Mouse (Mus musculus): ENCODE data around the gene Cbx2.

DNA sequence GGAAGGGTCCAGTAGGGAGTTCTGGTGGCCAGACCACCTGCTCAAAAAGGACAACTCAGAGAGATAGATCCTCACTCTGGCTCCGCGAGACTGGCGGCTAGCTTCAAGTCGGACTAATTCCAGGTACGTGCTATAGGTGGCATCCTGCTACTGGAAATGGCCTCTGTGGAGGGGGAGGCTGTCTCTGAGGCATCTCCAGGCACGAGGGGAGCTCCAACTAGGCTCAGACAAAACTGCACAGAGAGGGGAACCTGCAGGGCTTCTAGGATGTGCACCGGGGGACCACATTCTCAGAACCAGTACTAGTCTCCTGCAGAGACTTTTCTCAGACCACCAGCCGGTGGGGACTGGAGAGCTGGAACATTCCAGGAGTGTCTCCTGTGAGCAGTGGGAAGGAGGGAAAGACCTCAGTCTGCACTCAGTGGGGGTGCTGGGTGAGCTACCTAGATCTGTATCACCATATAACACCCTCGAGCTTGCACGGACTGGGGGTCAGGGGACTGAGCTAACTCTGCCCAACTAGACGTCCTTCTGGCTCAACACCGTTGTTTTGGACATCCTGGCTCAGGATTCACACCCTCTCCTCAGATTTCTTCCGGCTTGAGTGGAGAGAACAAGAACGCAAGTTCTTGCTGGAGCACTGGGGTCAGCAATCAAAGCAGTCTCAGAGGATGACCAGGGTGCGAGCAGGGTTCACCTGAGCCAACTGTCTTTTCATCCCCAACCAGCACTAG is 29.3 kb downstream of the Cbx2 start:
- no peak for TF ChIP-seq POLR2AphosphoS2 (IDR thresholded peaks at IDR 0.05; ENCODE audit: low read length)
- TF ChIP-seq POLR2A (IDR thresholded peaks at IDR 0.05; ENCODE audit: control insufficient read depth in 1 of 2, insufficient read depth in 1 of 2, low read depth in 1 of 2, low read length in 2 of 2, poor library complexity in 1 of 2) = no peak
- no peak for TF ChIP-seq ZMIZ1 (IDR thresholded peaks at IDR 0.05; ENCODE audit: low read depth, low read length)
